Mouse (Mus musculus) ES-Bruce4 (cell line): ENCODE data around the gene Mgat4b.

ENCODE experiments used
- CTCF ChIP-seq: IDR thresholded peaks from one replicate; pipeline ENCODE4 v1.8.1; 2011; ENCODE audit warnings: low read depth, low read length
- EP300 ChIP-seq: IDR thresholded peaks from 2 replicates; pipeline ENCODE4 v1.6.1; 2011; ENCODE audit warnings: low read depth, low read length; ENCODE audit not compliant: insufficient read depth

- TF ChIP-seq EP300: no peak
- no peak for TF ChIP-seq CTCF
Observed at GRCm38 (mm10) chr11:50253393-50253792, 42.7 kb downstream of the Mgat4b start.
